Mouse (Mus musculus) testis, adult 2 months (tissue): ENCODE data around the gene Nfib. TPM values are rescaled to one million over a fixed set of nuclear protein-coding genes. Genes with fewer than 3 reads are reported as not detected.

Experiments
- H3K27ac ChIP-seq: fragments of 200-500 bp; 2 replicates; pipeline ENCODE4 v1.5.1; 2012; ENCODE audit warnings: low read depth, low read length; ENCODE audit not compliant: control insufficient read depth, insufficient read depth
- H3K27me3 ChIP-seq: fragments of 200-500 bp; 2 replicates; pipeline ENCODE4 v1.6.1; 2012; ENCODE audit warnings: mild to moderate bottlenecking, low read length, moderate library complexity; ENCODE audit not compliant: control insufficient read depth, insufficient read depth
- H3K36me3 ChIP-seq: fragments of 200-500 bp; 2 replicates; pipeline ENCODE4 v1.6.1; 2012; ENCODE audit warnings: mild to moderate bottlenecking, low read length; ENCODE audit not compliant: control insufficient read depth, insufficient read depth
- H3K4me1 ChIP-seq: fragments of 200-500 bp; 2 replicates; pipeline ENCODE4 v1.6.1; 2012; ENCODE audit warnings: low read length; ENCODE audit not compliant: control insufficient read depth, insufficient read depth
- H3K4me3 ChIP-seq: fragments of 200-500 bp; 2 replicates; pipeline ENCODE4 v1.5.1; 2012; ENCODE audit warnings: low read depth, mild to moderate bottlenecking, low read length, moderate library complexity, mixed read lengths; ENCODE audit not compliant: control insufficient read depth
- CTCF ChIP-seq: fragments of 200-500 bp; IDR thresholded peaks from 2 replicates; pipeline ENCODE4 v1.5.1; 2012; ENCODE audit warnings: low read depth, mild to moderate bottlenecking, inconsistent platforms, low read length, moderate library complexity; ENCODE audit not compliant: control insufficient read depth, insufficient read depth, insufficient replicate concordance
- POLR2A ChIP-seq: fragments of 200-500 bp; IDR thresholded peaks from 2 replicates; pipeline ENCODE4 v1.6.1; 2012; ENCODE audit warnings: low read depth, mild to moderate bottlenecking, inconsistent platforms, low read length, moderate library complexity; ENCODE audit not compliant: control insufficient read depth
- polyA plus RNA-seq: library from polyadenylated mRNA; depleted of rRNA; stranded (reverse); fragments of >200 nt; gene quantifications from 2 replicates; pipeline ENCODE4 v1.2.3, GENCODE M21; 2012

Nfib gene
- polyA plus RNA-seq, 1 experiment, result 1.2 TPM

- H3K27ac ChIP-seq, result no peak overlapping the region
- no peaks in the 10 kb centered on the region for H3K27me3 ChIP-seq
- H3K36me3 ChIP-seq, result no peaks in the 10 kb centered on the region
- H3K4me3 ChIP-seq, result no peak overlapping the region
- TF ChIP-seq CTCF (no peak), POLR2A (no peak)
- no peaks in the 10 kb centered on the region; the same call in 1 of the 2 replicates for H3K4me1 ChIP-seq
Observed at GRCm38 (mm10) chr4:82684088-82684715, 21.3 kb downstream of the Nfib start.

DNA sequence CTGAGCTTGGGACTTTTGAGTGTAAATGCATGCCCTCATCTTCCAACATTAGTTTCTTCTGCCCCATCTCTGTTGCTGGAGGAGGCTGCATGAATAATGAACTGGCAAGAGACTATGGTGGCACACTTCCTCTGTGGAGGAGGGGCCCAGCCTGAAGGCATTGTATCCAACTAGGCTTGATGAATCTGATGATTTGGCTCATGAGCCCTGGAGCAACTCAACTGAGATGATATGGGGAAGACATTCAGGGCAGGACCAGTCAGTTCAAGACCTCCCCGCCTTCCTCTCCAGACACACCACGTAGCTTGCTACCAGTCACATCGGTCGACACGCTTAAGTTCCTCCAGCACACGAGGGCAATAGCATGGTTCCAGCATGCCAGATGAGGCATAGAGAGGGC is 22.0 kb downstream of the Nfib start:
- H3K27ac ChIP-seq, result no peak overlapping the region
- no peak for TF ChIP-seq CTCF
- TF ChIP-seq POLR2A, result no peak
- H3K4me1 ChIP-seq, result no peaks in the 10 kb centered on the region; the same call in 1 of the 2 replicates
- H3K36me3 ChIP-seq, result no peaks in the 10 kb centered on the region
- H3K4me3 ChIP-seq, result no peak overlapping the region
- H3K27me3 ChIP-seq, result no peaks in the 10 kb centered on the region

GRCm38 (mm10) chr4:82676104-82676503 is 29.4 kb downstream of the Nfib start:
- no peaks in the 10 kb centered on the region for H3K27me3 ChIP-seq
- no peaks in the 10 kb centered on the region for H3K36me3 ChIP-seq
- H3K4me1 ChIP-seq, result no peaks in the 10 kb centered on the region
- H3K4me3 ChIP-seq, result no peak overlapping the region
- TF ChIP-seq CTCF (no peak), POLR2A (no peak)
- H3K27ac ChIP-seq, result no peak overlapping the region

- TF ChIP-seq POLR2A (no peak), CTCF (no peak)
- Histone ChIP-seq H3K4me1 (no peaks in the 10 kb centered on the region), H3K27ac (no peak overlapping the region), H3K4me3 (no peak overlapping the region), H3K27me3 (no peaks in the 10 kb centered on the region), H3K36me3 (no peaks in the 10 kb centered on the region)
Observed at GRCm38 (mm10) chr4:82667271-82667872, 38.2 kb downstream of the Nfib start.

- Histone ChIP-seq H3K27ac (no peak overlapping the region), H3K4me3 (no peak overlapping the region)
- TF ChIP-seq POLR2A (no peak), CTCF (no peak)
Observed at GRCm38 (mm10) chr4:82664436-82664835, 41.1 kb downstream of the Nfib start.

DNA sequence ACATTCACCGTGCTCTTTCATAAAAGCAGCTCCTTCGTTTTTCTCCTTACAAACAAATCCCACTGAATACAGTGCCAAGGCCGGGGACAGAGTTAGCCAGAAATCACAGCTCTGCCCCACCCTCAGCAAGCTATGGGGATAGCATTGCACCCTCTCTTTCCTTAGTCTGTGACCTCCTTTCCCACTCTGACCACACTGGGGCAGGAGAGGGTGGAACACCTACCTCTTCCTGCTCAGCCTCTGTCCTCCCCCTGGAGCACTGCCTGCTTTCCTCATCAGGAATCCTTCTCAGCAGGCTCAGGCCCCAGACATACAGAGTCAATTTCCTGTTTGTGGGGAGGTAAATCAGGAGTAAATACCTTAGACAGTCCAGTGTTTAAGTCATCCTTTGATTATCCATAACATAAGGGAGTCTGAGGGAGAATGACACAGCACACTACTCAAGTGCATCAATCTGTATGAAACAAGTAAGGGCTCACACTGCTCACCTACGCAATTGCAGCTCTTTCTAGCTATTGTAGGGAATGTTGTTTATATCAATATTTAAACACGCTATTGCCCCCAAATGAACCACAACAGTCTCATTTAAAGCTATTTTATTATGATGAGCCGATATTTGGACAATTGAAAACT is 41.7 kb downstream of the Nfib start:
- Histone ChIP-seq H3K27me3 (no peaks in the 10 kb centered on the region), H3K4me3 (no peak overlapping the region), H3K36me3 (no peaks in the 10 kb centered on the region), H3K4me1 (no peaks in the 10 kb centered on the region), H3K27ac (no peak overlapping the region)
- TF ChIP-seq POLR2A (no peak), CTCF (no peak)

More at GRCm38 (mm10) chr4:82664436-82664835, 41.1 kb downstream of the Nfib start:
- Histone ChIP-seq H3K4me1 (no peaks in the 10 kb centered on the region), H3K36me3 (no peaks in the 10 kb centered on the region), H3K27me3 (no peaks in the 10 kb centered on the region)

GRCm38 (mm10) chr4:82662626-82663025 is 42.9 kb downstream of the Nfib start:
- TF ChIP-seq CTCF, result no peak
- TF ChIP-seq POLR2A, result no peak

DNA sequence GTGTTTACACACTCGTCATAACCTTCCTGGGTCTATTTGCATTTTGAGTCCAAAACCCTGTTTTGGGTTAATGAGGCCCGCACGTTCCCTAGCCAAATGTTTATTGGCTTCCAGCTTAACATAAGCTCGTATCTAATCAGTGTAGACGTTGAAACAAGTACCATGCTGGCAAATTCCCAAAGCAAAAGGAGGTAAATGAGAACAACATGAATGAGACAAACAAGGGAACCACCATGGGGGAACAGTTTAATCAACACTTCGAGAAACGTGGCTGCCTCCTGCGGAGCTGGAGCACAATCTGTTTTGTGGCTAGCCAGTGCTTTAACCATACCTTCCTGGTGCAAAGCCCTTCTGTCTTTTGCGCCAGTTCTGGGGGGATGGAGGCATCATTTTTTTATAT is 43.3 kb downstream of the Nfib start:
- H3K4me1 ChIP-seq, result no peaks in the 10 kb centered on the region
- H3K4me3 ChIP-seq, result no peak overlapping the region
- no peak for TF ChIP-seq POLR2A
- TF ChIP-seq CTCF, result no peak
- no peak overlapping the region for H3K27ac ChIP-seq
- no peaks in the 10 kb centered on the region for H3K27me3 ChIP-seq
- no peaks in the 10 kb centered on the region for H3K36me3 ChIP-seq

More at GRCm38 (mm10) chr4:82662626-82663025, 42.9 kb downstream of the Nfib start:
- no peaks in the 10 kb centered on the region for H3K36me3 ChIP-seq
- H3K4me3 ChIP-seq, result no peak overlapping the region
- no peak overlapping the region for H3K27ac ChIP-seq
- no peaks in the 10 kb centered on the region for H3K4me1 ChIP-seq
- no peaks in the 10 kb centered on the region for H3K27me3 ChIP-seq
